Mouse (Mus musculus): ENCODE measurements around the gene Gm33543. TPM values are rescaled to one million over a fixed set of nuclear protein-coding genes. Genes with fewer than 3 reads are reported as not detected.

Gm33543 gene
- total RNA-seq, 4 experiments from 2014 or later: not detected

GRCm38 (mm10) chr10:95778622-95779021 is 64.1 kb downstream of the Gm33543 start:
- no peak for DNase-seq (ENCODE audit: low spot score in 2 of 2)

- DNase-seq (ENCODE audit: low spot score in 2 of 2): no peak
Measured at GRCm38 (mm10) chr10:95777701-95778320, 64.9 kb downstream of the Gm33543 start.

GRCm38 (mm10) chr10:95777071-95777470 is 65.7 kb downstream of the Gm33543 start:
- DNase-seq (ENCODE audit: low spot score in 2 of 2): no peak

- no peak for DNase-seq (ENCODE audit: low spot score in 2 of 2)
Measured at GRCm38 (mm10) chr10:95774856-95775255, 67.9 kb downstream of the Gm33543 start.

- no peak for DNase-seq (ENCODE audit: low spot score in 2 of 2)
Measured at GRCm38 (mm10) chr10:95774001-95774628, 68.6 kb downstream of the Gm33543 start.

Other genes starting within 250 kb of the Gm33543 start
- gene Anapc15-ps, start 169.5 kb downstream of the Gm33543 start, total RNA-seq (2022): not detected
- 10 to 100 TPM; 34.0 to 38.8 (median 36.3) TPM for gene Eea1, start 97.7 kb upstream of the Gm33543 start, total RNA-seq (2022)